Mouse (Mus musculus) left cerebral cortex, postnatal 25 days (tissue): ENCODE data around the gene Pik3cb. TPM values are rescaled to one million over a fixed set of nuclear protein-coding genes. Genes with fewer than 3 reads are reported as not detected.

Experiments used
- DNase-seq, 2 experiments: peaks; one replicate each; pipeline ENCODE4 v3.0.0; 2022; ENCODE audit warnings: low spot score in 2 of 2, mixed read lengths in 1 of 2
- intact Hi-C: fragments of 180-260 bp; cut with DNase I; formaldehyde crosslinking; loops from one replicate; pipeline ENCODE4 v1.15.1; 2025
- total RNA-seq, 2 experiments: library from RNA; stranded (reverse); gene quantifications; 2 replicates each; pipeline ENCODE4 v1.2.3; 2021

Pik3cb gene
- total RNA-seq, 2 experiments from 2014 or later: 25.6 to 26.1 TPM

DNA sequence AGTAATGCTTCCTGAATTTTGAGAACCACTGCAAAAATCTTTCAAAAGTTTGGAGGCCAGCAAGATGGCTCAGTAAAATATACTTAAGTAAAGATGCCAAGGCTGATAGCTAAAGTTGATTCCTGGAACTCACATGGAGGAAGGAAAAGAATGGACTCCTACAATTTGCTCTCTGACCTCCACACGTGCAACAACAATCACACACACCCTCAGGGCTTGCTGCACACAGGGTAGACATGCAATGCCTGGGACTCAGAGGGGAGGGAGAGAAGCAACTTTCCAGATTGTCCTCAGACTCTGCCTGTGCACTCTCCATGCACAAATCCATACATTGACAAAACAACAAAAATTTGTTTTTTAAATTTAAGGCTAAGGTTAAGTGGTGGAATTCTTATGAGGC lies 42.8 kb downstream of the Pik3cb start:
- DNase-seq: no peak
- intact Hi-C loops: no loop called here

DNA sequence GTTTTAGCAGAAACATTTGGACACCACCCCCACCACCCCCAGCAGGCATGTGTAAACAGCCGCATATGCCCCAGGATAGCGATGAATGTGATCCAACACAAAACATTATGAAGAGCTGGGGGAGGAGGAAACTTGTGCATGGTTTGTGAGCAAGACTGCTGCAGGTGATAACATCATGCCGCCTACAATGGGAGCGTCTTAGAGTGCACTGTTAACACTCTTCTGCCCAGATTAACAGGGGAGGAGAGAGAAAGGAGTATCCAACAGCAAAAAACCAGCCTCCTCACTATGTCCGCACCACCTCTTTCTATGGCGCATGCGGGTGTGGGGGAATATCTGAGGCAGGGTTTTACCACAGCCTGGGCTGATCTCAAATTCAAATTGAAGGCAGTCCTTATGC lies 45.2 kb downstream of the Pik3cb start:
- intact Hi-C loops: no loop called here
- peak in 1 of 2 experiments; percentile 35 for DNase-seq

DNA sequence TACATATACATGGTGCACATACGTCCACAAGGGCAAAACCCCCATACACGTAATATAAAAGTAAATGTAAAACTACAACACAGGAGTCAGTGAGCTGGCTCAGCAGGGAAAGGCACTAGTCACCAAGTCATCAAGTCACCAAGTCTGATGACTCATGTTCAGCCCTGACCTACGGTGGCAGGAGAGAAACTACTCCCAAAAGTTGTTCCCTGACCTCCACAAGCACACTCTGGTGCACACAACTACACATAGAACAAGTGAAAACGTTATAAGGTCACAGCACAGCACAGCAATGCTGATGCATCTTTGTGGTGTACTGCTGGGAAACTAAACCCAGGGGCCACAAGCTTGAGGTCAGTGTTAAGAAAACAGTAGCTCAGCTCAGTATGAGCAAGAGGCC lies 49.9 kb downstream of the Pik3cb start:
- no peak for DNase-seq
- intact Hi-C loops: no loop called here

DNA sequence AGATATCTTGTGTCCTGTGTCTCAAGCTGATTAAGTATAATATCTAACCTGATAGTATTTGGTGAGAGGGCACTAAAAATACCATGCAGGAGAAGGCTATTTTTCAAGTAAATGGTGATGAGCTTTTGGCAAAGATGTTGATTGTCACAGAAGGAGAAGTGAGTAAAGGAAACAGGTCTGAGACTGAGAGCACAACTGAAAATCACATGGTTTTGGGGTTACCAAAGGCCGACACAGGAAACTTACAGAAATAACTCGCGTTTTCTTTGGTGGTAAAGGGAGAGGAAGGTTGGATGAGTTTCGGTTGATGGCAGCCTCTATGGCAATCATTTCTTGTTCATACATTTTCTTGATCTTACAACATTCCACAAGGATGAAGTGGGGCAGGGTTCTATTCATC lies 50.5 kb downstream of the Pik3cb start:
- intact Hi-C loops: no loop called here
- no peak for DNase-seq

DNA sequence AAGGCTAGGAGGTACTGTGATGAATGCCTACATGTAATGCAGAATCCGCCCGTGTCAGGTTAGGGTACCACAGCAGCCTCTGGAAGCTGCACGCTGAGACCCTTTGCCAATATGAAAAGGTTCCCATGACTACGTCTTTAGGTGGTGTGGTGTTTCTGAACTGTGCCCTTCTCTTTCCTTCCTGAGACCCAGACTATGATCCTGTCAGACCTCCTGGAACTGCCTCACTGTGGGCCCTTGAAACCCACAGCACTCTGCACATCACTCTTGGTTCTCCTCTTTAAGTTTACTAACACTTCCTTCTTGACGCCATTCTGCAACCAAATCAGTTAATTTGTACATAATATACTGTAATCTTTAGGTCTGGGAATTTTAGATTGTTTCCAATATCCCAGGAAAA lies 58.7 kb downstream of the Pik3cb start:
- intact Hi-C loops: no loop called here

DNA sequence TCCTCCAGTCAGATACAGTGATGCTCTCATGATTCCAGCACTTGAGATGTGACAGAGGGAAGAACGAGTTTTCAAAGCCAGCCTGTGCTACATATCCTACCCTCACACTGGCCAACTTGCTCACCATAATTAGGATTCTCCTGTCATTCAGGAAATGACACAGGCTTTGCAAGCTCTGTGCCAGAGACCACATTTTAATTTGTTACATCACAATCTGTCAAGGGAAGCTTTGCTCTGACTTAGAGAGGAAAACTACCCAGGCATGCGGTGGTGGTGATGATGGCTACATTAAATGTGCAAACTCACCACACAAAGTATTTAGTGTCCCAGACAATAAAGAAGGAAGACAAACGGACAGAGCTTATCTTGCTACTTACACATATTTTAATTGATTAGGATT lies 59.1 kb downstream of the Pik3cb start:
- no peak for DNase-seq
- intact Hi-C loops: no loop called here

More for the DNA sequence above, 58.7 kb downstream of the Pik3cb start:
- no peak for DNase-seq

DNA sequence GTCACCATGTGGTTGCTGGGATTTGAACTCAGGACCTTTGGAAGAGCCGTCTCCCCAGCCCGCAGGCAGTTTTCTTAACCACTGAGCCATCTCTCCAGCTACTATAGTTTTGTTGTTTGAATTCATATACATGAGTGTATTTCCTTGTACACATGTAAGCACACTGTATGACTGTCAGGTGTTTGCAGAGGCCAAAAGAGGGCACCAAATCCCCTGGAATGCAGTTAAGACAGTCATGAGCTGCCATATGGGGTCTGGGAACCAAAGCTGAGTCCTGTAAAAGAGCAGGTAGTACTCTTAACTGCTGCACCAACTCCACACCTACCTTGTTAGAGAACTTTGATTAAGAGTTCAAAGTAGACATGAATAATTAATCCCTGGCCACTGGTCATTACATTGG lies 59.8 kb downstream of the Pik3cb start:
- DNase-seq: no peak
- intact Hi-C loops: no loop called here

DNA sequence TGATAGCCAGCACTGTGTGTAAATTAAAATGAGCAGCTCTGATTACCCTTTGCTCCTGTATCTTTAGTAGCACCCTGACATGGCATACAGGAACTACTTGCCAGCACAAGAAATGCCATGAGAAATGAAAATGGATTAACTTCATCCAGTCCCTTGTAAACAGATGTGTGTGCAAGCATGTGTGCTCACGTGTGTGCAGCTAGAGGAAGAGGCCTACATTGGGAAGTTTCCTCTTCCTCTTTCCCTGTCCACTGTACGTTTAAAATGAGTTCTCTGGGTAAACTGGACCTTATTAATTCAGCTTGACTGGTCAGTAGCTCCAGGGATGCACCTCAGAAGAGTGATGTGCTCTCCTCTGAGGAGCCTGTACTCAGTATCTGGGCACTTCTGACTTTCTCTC lies 66.0 kb downstream of the Pik3cb start:
- DNase-seq: no peak
- intact Hi-C loops: no loop called here

DNA sequence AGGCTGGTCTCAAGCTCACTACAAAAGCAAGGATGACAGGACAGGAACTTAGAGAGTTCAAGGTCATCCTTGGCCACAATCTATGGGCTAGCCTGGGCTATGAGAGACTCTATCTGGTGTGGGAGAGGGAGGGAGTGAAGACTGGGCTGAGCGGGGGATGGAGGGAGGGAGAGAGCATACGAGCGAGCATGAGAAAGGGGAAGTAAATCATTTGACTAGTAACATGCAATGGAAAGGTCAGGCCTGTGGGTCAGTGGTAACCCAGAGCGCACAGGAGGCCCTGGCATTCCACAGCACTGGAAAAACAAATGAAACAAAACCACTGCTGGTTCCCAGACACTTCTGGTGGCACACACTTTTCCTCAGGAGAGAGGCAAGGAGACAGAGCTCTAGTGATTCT lies 67.9 kb downstream of the Pik3cb start:
- intact Hi-C loops: no loop called here
- no peak for DNase-seq

DNA sequence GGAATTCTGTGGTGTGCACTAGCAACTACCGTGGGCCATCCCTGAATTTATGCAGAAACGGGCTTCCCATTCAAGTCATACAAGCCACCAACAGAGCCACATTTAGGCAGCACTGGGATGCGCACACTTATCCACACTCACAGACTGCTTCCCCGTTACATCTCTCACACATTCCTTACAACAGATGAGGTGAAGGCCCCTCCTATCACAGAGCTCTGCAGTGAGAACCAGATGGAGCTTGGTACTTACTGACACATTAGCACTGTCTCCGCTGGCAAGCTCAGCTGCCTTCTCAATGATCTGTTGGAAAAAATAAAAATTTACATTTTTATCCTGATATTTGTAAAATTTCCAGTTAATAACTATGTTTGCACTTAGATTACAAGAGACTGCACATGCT lies 75.1 kb downstream of the Pik3cb start:
- DNase-seq: peak in 1 of 2 experiments; percentile 47
- intact Hi-C loops: loop anchor here (2.0 kb wide), 2 partner anchors 75 to 311 kb away; partner anchors contain the start of gene Pik3cb

DNA sequence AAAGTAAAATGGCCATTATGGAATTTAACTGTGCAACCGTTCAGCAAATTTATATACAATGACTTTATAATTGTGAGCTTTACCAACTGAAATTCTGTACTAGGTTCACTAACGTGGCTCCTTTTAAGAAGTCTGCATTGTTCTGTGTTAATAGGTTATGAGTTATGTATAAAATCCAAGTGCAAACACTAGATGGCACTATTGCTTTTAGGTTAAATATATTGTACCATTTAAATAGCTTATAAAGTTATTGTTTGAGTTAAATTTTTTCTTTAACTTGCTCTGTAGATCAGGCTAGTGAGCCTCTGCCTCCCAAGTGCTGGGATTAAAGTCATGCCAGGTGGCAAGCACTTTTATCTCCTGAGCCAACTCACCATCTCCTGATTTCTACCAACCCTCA lies 76.2 kb downstream of the Pik3cb start:
- DNase-seq: peak in 1 of 2 experiments; percentile 34
- intact Hi-C loops: loop anchor here (1.0 to 2.0 kb wide), 3 partner anchors 77 to 313 kb away; partner anchors contain the start of gene Pik3cb

DNA sequence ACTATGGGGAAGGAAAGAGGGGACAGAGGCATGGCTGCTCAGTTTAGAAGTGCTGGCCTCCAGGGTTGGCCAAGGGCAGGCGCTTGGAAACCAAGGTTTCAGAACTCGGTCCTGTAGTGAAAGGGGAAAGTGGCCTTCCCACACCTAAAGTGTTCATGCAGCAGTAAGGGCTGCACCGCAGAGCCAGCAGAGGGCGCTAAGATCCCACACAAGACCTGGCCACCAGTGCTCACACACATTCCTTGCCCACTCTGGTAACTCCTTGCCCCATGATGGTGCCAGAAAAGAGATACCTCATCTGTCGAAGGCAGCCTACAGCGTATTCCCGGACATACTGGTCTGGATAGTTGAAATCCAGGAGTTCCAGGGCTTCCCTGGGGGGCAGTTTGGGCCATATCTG lies 77.9 kb downstream of the Pik3cb start:
- peak; percentile 75 to 82 for DNase-seq
- intact Hi-C loops: loop anchor here (2.0 kb wide), 1 partner anchor 388 kb away; the partner anchor contains the start of gene Nme9

DNA sequence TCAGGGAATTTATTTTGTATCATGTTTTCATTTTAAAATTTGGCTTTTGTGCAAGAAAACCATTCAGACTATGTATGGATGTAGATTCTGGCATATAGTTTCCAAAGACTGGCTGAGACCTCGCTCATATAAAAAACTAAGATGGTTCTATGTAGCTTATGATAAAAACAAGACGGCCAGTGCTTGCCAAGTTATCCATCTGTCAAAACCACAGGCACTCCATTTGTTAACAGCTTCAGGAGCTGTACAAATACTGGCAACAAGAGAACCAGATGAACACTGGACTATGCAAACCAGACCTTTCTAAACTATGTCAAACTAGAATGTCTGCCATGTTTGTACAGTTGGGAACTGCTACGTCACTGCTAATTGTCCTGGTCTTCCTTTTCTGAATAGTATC lies 82.7 kb downstream of the Pik3cb start:
- DNase-seq: no peak
- intact Hi-C loops: no loop called here

DNA sequence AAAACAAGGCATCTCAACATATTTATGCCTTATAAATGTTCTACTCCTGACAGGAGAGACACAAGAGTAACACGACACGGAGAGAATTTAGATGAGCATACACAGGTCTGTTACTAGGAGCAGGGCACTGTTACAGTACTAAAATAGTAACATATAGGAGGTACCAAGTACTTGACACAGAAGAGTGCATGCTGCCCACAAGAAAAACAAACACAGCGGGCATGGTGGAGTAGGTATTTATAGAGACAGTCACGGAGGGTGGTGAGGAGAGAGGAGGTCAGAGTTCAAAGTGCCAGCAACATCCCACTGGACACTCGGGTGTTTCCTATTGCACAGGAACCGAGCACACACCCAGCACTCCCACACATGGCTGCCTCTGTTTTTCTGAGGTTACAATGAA lies 90.7 kb downstream of the Pik3cb start:
- intact Hi-C loops: no loop called here
- no peak for DNase-seq

DNA sequence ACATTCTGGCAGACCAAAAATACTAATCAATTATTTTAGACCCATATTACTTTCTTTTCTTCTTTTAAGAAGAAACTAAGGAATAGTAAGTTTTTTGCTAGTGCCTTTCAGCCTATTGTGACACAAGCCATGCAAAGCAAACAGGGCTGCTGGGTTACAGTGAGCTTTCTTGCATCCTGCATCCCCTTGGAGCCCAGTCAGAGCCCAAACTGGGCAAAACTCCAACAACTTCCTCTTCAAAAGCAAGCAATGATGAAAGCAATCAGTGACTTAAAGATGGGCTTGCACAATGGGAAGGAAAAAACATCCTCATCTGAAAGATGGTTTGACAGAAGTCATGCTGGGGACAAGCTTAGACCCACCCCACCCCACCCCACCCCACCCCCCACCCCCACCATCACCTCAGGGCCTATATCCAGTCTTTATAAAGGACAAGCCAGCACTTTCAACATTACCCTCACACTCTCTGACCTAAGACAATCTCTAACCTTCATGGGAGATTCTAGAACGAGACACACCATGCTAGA lies 91.6 kb downstream of the Pik3cb start:
- no peak for DNase-seq
- intact Hi-C loops: no loop called here

DNA sequence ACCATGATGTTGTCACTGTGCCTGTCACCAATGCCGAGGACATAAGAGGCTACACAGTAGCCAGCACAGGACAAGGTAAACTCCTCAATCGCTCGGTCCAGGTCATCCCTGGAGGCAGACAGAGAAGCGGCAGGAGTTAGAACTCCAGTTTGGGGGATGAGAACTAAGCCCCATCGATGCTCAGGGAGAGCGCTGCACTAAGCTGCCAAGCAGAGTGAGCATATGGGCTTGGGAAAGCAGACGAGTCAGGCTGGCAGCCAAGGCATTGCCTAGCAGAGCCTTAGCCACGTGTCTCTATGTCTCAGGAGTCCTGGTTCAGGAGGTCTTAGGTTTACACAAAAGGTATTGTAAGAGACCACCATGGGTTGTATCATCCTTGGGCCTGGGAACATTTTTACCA lies 95.7 kb downstream of the Pik3cb start:
- intact Hi-C loops: no loop called here
- DNase-seq: peak in 1 of 2 experiments; percentile 31

DNA sequence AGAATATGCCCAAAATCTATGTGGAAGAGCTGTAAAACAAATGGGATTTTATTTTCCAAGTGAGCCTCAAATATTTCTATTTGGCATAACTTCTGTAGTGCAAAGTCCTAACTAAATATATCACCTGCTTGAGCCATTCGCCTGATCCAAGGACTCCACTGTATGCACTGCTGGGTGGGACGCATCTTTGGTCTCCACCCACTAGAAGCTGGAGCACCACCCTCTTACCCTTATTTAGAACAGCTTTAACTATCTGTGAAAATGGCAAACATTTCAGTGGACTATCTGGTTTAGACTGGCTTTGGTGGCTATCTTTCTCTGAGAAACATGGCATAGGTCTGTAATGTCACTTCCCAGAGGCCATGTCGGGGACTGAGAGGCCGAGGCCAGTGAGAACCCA lies 97.8 kb downstream of the Pik3cb start:
- intact Hi-C loops: no loop called here
- DNase-seq: no peak

DNA sequence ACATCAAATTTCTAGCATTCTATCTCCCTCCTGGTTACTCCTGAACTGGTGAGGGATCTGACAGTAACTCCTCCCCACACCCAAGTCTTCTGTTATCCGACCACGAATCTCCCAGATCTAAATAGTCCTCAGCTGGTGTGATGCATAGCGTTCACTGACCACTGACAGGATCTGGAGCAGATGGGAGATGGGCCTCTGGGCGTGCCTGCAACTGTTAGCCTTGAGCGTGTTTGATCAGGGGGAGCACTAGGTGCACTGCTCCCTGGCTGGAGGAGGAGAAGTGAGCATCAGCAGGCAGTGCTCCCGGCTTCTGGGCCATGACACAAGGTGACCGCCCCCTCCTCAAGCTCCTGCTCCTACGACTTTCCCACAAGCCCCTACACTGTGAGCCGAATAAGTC lies 98.4 kb downstream of the Pik3cb start:
- intact Hi-C loops: no loop called here
- DNase-seq: no peak

DNA sequence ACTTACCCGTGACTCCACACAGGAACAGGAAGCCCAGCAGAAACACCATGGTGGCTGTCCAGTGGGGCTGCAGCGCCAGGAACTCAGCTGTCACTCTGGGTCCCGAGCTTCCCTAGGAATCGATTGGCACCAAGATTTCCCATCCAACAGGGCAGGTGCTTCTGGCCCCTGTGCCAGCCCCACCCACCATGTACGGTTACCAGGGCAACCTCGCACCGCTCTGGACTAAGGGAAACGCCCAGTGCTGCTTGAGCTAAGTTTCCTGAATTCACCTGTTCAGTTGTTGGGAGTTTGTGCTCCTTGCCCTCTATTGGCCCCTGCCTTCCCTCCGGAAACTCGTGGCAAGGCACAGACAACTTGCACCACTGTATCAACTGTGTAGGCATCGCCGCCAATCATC lies 104.8 kb downstream of the Pik3cb start, which contains the start of gene Gm1123:
Gm1123 (minus strand) TSS at position 141 of the 400 bp plus-strand sequence.
- no peak for DNase-seq
- intact Hi-C loops: loop anchor here (10.0 kb wide), 1 partner anchor 421 kb away; no protein-coding TSS in a partner anchor

DNA sequence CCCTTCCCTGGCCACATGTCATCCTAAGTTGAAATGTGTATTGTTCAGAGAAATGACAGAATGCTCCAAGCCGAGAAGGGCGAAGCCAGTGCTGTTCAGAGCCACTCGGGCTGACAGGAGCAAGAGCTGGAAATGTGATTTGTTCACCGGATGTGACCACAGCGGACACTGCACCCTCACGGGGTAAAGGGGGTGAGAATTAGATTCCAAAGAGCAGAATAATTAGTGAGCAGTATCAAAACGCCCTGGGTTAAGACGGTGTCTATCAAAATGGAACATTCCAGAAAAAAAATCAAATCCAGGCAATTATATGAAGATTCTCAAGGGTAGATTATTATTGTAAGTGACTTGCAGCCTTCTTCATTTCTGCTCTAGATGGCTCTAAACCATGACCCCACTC lies 106.3 kb downstream of the Pik3cb start:
- no peak for DNase-seq
- intact Hi-C loops: loop anchor here (10.0 kb wide), 1 partner anchor 419 kb away; no protein-coding TSS in a partner anchor

DNA sequence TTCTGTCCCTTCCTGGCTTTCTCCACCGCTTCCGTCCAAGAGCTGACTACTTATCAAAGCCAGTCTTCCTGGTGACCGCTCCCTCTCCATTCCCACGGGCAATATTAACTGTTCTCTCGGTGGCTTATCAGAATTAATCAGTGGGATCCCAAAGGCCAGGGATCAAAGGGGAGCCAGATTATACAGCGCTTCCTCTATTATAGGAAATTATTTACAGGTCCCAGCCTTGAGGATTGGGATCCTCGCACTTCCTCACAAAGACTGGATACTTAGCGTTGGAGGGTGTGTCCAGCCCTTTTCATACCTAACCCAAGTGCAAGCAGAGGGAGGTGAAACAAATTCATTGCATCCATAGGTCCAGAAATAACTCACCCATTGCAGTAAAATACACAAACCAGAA lies 108.4 kb downstream of the Pik3cb start:
- intact Hi-C loops: loop anchor here (10.0 kb wide), 1 partner anchor 417 kb away; no protein-coding TSS in a partner anchor
- no peak for DNase-seq

DNA sequence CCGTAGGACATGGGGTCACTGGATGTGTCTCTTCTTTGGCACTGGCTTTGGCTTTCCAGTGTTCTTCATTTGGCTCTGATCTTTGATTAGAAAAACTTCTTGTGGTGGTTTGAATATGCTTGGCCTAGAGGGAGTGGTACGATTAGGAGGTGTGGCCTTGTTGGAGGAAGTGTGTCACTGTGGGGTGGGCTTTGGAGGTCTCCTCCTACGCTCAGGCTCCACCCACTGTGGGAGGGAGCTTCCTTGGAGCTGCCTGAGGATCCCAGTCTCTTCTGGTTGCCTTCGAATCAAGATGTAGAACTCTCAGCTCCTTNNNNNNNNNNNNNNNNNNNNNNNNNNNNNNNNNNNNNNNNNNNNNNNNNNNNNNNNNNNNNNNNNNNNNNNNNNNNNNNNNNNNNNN lies 118.7 kb downstream of the Pik3cb start:
- intact Hi-C loops: no loop called here
- no peak for DNase-seq
